Mouse (Mus musculus): ENCODE results near the gene Rbms3.

The Rbms3 gene

DNA sequence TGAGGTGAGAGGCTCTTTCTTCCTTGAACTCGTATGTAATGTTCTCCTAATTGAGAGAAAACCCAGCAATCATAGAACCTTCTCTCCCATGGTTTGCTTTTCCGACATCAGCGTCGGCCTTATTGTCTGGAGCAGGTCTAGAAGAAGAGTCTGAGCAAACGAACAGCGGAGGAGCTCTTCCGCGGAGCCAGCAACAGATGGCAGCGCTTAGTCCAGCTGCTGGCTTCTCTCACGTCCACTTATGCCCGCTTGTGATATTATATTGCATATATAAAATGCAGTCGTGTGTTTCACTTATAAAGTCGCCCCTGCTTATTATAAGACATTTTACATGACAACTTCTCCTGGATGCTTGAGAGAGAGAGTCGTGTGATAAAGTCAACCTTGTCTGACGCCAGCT, 685.8 kb downstream of the Rbms3 start:
- in situ Hi-C loops (cut with MboI; ENCODE audit: unreplicated experiment in 2 of 2) = no loop called here

DNA sequence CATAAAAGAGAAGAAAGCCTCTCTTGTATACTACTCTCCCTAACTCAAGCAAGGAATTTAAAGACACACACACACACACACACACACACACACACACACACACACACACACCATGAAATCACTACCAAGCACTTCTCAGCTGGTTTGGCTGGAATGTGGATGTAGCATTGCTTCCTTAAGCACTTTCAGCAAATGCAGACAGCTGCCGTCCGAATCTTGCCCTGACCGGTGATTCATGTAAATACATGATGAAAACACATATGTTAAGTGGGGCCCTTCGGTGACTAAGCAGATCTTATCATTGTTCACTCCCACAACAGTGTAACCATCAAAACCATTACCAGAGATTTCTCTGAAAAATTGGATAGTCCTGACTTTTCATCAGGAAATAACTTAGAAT, 688.6 kb downstream of the Rbms3 start:
- in situ Hi-C loops (cut with MboI; ENCODE audit: unreplicated experiment in 2 of 2) = no loop called here

DNA sequence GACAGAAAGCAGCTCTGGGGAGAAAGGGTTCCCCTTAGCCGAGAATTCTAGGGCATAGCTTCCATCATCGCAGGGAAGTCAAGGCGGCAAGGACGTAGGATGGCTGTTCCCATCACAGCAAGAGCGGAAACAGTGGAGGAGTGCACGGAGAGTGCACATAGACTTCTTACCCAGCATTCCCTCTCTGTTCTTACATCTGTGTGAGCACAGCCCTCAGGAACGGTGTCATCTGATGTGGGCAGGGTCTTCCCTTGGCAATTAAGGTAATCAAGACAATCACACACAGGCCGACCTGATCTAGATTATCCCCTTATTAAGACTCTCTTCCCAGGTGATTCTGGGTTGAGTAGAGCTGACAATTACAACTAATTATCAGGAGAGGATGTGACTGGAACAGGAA, 689.0 kb downstream of the Rbms3 start:
- in situ Hi-C loops (cut with MboI; ENCODE audit: unreplicated experiment in 2 of 2) = no loop called here

DNA sequence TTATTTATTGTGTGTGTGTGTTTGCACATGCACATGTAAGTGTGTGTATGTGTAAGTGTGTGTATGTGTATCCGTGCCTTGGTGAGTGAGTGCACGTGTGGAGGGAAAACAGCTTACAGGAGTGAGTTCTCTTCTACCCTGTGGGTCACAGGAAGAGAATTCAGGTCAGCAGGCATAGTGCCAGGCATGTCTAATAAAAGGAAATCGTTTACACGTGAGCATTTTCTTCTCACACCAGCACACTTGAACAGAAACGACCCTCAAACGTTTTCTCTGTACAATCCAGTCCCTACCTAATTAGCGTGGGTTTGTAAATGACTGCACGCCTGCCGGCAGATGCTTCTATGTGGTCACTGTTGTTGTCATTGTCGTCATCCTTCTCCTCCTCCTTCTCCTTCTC, 701.4 kb downstream of the Rbms3 start:
- in situ Hi-C loops (cut with MboI; ENCODE audit: unreplicated experiment in 2 of 2) = no loop called here

DNA sequence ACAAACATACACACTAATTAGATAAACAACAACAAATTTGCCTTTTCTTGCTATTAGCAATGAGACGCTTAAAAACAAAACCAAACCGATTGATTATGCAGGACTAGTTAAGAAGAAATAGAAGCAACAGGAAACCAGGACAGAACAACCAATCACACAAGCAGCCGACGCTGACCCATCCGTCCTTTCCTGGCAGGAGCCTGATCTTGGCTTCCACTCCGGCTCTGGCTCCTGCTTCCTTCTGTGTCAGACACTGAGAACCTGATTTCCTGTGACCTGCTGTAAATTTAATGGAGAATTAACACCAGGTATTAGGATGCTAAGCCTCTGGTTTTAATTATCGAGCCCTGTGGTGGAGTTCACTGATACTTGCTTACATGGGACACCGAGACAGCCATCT, 706.6 kb downstream of the Rbms3 start:
- in situ Hi-C loops (cut with MboI; ENCODE audit: unreplicated experiment in 2 of 2) = no loop called here

DNA sequence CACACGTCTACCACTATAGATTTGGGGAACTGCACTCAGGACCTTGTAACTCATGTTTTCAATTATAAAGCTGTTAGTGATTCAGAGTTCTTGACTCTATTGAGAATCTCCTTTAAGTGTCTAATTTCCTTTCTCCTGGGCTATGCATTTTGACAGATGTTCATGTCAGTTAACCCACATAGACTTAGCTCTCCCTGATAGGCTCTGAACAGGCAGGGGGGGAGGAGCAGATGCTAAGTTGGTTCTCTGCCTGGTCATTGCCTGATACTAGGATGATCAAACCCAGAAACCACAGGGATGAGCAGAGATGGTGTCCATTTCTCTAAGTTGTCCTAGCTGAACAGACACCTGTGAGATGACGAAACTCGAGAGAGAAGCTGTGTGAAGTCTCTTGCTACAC, 707.2 kb downstream of the Rbms3 start:
- in situ Hi-C loops (cut with MboI; ENCODE audit: unreplicated experiment in 2 of 2) = no loop called here

DNA sequence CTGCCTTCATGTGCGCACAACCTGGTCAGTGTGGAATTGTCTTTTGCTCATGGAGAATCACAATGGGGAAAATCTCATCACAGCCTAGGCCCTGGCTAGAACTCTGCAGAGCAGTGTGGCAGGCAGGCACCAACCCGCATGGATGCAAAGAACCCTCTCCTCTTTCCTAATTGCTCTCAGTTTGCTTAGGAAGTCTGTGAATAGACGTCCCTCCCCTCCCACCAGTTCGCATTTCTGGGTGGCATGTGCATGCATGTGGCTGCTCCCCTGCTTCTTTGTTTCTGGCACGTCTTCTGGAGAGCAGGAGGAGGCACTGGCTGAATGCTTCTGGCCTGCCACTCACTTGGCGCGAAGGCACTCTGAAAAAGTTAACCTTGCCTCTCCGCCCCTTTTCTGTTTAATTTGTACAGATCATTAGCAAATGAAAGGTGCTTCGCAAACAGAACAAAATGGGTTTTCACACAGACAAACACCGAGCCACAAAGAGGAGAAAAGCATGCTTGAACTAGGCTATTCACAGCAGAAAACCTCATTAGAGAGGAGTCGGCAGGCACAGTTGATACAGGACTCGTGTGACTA, 710.2 kb downstream of the Rbms3 start:
- in situ Hi-C loops (cut with MboI; ENCODE audit: unreplicated experiment in 2 of 2) = no loop called here

DNA sequence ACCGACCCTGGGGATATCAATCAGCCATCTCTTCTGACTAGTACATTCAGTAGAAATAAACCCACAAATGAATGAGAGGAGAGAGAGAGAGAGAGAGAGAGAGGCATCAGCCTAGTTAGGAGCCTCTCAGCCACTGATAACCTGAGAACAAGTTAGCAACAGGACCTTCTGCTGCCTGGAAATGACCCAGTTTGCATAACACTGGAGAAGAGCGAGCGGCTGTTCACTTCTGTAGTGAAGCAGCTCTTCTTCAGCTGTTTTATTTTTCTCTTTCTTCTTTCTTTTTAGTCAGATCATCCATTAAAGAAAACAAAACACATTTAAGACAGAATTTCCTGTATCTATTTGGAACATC, 717.2 kb downstream of the Rbms3 start:
- in situ Hi-C loops (cut with MboI; ENCODE audit: unreplicated experiment in 2 of 2) = no loop called here

DNA sequence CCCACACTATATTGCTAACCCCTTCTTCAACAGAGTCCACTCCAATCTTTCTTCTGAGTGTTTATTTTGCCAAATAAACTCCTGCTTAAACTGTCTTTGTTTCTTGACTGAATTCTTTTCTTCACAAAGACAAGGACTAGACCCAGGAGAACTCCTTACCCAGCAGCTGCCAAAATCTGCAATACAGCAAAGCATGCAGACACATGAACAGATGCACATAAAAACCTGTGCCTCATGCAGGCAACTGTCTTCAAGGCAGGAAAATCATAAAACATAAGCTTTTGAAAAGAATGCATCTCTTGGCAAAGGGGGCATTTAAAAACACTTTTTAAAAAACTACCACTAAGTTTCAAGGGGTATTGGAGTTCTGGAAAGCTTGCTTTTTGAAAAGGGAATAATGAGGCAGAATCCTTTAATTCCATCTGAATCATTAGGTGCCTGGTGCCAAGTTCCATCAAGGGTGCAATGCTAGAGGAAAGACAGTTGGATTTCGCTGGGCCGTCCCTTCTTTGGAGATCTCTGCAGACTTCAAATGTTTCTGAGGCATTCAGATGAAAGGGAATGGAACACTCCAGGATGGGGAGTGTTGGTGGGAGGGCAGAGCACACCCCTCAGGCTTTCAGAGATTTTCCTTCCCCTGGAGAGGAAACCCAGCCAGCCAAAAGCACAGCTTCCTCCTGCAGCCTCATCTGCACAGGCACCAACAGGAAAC, 717.8 kb downstream of the Rbms3 start:
- in situ Hi-C loops (cut with MboI; ENCODE audit: unreplicated experiment in 2 of 2) = no loop called here

DNA sequence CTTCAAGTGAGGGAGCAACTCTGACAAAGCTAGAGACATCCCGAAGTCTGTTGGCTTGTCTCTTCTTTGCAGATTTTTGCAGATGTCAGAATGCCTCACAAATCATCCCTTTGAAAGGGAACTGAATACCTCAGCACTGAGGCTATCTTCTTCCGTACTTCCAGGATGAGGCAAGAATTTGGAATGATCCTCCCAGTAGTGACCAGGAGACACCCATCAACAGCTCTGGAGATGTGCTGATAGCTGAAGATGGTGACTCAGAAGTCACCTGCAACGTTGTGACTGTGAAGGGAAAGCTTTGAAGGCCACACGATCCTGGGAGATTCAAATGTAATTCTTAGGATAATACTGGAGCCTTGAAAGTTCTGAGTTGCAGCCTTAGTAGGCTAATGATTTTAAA, 720.2 kb downstream of the Rbms3 start:
- in situ Hi-C loops (cut with MboI; ENCODE audit: unreplicated experiment in 2 of 2) = no loop called here

DNA sequence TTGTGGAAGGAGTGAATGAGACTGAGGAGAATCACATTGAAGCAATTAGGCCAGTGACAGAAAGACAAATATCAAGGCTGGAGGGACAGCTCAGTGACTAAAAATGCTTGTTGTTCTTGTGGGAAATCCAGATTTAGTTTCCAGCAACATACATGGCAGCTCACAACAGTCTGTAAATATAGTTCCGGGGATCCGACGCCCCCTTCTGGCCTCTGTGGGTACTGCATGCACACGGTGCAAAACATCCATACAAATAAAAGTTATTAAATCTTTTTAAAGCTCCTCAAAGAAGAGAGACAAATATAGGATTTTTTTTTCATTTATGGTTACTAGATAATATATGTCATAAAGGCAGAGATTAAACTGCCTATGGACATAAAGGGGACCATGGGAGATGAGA, 722.8 kb downstream of the Rbms3 start:
- in situ Hi-C loops (cut with MboI; ENCODE audit: unreplicated experiment in 2 of 2) = no loop called here

DNA sequence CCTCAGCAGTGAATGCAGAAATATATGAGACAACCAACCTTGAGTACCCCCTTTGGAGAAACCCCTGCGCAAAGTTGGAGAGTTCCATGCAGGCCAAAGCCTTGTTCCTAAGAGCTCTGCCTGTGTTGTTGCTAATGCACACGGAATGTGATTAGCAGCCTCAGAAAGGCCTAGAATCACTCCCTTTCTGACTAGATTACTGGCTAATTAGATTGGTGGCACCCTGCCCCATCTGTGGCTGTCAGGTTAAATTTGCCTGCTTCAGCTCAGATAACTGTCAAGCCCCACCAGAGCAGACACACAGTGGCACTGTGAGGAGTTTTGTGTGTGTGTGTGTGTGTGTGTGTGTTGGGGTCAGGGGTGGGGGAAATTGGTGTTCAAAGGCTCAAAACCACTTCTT, 724.1 kb downstream of the Rbms3 start:
- in situ Hi-C loops (cut with MboI; ENCODE audit: unreplicated experiment in 2 of 2) = no loop called here

DNA sequence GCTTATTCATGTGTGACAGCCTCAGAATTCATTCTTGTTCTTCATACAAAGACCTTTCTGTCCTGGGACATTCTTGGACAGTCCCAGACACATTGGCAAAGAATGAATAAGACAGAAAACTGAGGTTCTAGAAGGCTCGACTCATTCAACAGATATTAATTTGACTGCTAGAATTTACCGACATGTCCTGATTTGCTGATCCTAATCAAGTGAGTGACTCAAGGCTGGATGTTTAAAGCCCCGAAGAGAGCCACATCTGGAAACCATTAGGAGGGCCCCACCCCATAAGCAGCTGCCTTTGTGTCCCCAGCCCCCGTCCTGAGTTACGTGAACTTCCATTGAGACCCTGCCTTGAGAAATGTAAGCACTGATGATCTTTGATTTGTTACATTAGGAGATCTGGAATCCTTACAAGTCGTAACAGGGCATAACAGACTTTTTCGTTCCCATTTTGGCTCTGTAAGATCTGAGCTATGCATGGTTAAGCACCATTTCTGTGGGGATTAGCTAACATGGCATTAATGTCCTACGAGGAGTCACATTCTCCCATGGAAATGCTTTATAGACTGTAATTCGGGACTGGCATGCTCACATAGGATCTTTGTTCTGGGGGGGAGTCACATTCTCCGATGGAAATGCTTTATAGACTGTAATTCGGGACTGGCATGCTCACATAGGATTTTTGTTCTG, 726.3 kb downstream of the Rbms3 start:
- in situ Hi-C loops (cut with MboI; ENCODE audit: unreplicated experiment in 2 of 2) = no loop called here

DNA sequence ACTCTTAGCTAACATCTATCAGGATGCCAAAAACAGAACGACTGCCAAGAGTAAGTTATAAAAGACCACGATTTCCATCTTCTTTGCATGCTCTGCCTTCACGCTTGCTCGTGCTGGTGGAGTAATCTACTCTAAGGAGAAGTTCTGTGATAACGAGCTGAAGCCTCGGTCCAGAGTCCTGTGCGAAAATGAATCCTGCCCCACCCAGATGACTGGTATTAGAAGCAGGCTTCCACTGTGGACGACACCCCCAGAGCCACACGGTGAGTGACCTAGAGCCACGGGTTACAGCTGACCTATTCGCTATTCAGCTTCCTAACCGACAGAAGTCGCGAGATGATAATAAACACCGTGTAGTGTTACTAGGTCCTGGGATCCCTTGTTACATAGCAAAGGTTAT, 730.3 kb downstream of the Rbms3 start:
- in situ Hi-C loops (cut with MboI; ENCODE audit: unreplicated experiment in 2 of 2) = no loop called here

DNA sequence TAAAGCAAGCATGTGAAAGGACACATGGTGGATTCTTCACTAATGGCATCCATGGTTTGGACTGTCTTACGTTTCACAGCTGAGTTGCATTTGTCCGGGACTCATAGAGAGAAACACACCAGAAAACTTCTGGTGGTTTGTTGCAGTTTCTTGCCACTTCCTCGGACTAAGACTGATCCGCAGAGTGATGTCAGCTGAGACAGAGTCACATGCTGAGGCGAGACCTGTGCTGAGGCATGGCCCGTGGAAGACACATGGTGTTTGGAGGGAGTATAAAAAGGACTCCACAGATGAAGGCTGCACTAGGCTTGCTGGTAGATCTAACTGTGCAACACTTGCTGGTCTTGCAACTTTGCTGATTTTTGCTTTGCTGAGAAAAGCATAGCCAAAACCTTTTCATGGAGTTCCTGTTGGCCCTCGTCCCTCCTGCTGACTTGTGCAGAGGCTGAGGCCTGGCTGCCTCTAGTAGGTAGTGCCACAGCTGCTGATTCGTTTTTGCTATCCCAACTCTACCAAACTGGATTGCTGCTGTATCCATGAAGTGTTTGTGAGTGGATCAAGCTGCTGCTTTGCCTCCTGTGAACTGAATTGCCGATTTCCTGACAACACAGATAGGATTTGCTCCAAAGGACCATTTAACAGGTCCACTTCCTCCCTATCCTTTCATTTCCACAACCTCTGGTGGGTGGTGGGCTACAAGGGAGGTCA, 742.6 kb downstream of the Rbms3 start:
- in situ Hi-C loops (cut with MboI; ENCODE audit: unreplicated experiment in 2 of 2) = no loop called here

DNA sequence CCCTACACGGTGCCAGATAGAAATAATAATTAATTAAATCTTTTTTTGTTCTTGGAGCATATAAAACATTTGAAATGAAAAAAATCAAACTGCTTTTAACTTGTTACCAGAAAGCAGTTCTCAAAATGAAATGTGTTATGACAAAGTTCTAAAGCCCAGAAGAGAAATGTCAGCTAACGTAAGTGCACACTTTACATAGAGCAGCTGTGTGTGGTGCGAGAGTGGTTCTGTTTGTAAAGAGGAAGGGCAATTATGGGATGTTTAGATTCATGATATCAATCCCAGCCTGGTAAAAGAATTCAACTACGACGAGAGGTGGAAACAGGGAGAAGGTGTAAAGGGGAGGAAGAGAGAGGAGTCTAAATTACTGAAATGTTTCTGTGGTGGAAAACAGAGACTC, 744.1 kb downstream of the Rbms3 start:
- in situ Hi-C loops (cut with MboI; ENCODE audit: unreplicated experiment in 2 of 2) = no loop called here

DNA sequence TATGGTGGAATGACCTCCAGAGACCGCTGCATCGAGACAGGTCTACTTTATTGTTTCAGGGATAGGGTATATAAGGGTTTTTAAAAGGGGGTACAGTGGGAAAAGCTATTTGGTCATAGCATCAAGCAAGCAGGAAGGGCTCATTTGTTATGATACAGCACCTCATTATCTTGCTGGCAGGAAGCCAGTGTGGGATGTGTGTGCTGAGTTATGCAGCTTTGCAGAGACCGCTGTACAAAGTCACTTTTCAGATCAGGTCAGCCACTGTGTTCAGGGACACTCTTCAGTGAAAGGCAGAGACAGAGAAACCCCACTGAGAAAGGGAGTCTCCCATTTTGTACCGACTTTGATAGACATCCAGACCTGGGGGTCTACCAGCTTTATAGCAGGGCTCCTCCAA, 749.2 kb downstream of the Rbms3 start:
- in situ Hi-C loops (cut with MboI; ENCODE audit: unreplicated experiment in 2 of 2) = no loop called here

DNA sequence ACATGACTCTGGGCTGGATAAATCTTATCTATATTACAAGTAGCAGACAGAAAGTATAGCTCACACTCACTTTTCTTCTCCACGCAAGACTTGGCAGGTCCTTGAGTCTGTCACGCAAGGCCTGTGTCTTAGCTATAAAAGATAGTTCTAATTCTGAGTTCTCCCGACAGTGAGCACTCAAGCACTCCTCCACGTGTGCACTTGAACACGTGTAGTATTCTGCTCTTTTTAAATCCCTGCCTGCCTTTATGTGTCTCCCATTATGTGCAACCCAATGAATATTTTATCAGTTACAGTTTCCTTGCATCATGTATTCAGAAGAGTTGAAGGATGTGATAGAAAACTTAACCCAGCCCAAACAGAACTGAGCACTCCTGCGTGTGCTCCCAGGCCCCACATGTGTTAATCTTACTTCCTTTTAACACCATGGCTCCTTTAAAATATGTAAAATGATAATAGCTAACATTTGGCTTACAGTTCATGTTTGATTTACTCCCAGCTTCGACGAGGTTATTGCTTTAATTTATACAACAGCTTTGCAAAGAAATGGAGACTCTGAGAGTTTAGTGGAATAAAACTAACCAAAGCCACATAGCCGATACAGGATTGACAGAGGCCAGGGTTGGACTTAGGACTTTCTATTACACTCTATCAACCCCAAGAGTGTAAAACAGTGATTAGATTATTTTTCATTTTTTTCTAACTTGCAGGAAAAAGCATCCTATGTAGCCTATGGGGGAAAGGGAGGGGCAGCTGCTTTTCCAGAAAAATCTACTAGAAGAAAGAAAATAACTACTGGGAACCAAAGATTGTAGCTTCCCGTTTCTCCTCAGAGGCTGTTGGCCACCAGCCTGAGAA, 749.9 kb downstream of the Rbms3 start:
- in situ Hi-C loops (cut with MboI; ENCODE audit: unreplicated experiment in 2 of 2) = no loop called here

DNA sequence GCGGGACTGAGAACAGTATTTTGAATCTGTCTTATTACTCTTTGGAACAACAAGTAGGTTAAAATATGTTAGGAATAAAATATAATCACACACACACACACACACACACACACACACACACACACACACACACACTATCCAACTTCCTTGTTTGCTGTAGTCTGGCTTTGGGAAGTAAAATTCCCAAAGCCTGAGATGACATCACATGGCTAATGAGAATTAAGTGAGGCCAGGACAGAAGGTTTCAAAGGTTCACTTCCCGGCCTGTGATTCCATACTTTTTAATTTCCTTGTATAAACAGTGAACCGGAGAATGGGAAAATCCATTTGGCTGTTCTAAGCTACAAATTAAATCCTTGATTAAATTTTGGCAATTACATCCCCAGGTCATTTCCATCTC, 752.9 kb downstream of the Rbms3 start:
- in situ Hi-C loops (cut with MboI; ENCODE audit: unreplicated experiment in 2 of 2) = no loop called here

DNA sequence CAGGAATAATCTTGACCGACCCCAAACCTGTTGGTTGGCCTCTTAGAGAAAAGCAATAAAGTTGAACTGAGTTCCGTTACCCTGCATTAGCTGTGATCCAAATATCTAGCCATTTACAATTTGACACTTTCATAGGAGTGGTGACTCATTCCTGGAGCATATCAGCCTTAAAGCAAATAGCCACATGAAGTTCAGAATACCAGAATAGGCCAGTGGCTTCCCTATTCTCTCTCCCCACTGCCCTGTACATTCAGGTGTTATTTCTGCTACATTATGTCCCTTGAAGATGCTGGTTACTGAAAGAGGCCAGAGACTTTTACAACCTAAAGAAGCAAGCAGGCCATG, 755.8 kb downstream of the Rbms3 start:
- in situ Hi-C loops (cut with MboI; ENCODE audit: unreplicated experiment in 2 of 2) = no loop called here

Measured in v-Abl transformed pro-B cells (cell line).